Mouse (Mus musculus) lung, postnatal 36 days (tissue): ENCODE data around the gene Gm20431.

Source experiments
- DNase-seq: peaks from one replicate; pipeline ENCODE4 v3.0.0; 2022; ENCODE audit warnings: mixed read lengths

Gm20431 gene

GRCm38 (mm10) chr2:167564551-167565311, 96.6 kb downstream of the Gm20431 start:
- DNase-seq, result no peak

- no peak for DNase-seq
Measured at GRCm38 (mm10) chr2:167563703-167564102, 97.6 kb downstream of the Gm20431 start.

- no peak for DNase-seq
Measured at GRCm38 (mm10) chr2:167563035-167563434, 98.3 kb downstream of the Gm20431 start.

- no peak for DNase-seq
Measured at GRCm38 (mm10) chr2:167562101-167562500, 99.2 kb downstream of the Gm20431 start.

GRCm38 (mm10) chr2:167559413-167559812, 101.9 kb downstream of the Gm20431 start:
- no peak for DNase-seq
